Mouse (Mus musculus): ENCODE measurements around the gene Krtap28-13.

The Krtap28-13 gene

DNA sequence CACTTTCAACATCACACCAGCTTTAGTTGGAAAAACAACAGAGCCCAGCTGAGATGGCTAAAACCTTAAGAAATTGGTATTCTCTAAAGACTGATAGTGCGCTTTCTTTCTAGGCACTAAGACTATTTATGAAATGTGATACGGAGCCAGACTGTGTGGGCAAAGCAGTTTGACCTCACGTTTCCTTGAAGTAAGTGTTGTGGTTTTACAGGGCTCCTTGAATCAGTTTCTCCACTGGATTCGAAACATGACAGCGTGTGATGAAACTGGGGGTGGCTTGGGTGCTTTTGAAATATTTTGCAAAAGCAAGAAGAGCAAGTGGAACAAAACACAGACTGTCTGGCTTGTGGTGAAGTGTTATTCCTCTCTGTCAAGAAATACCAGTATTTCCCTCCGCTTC lies 16.3 kb downstream of the Krtap28-13 start:
- in situ Hi-C loops (cut with MboI; ENCODE audit: unreplicated experiment in 2 of 2) = loop anchor here (10.0 kb wide), 1 partner anchor 522 kb away; no protein-coding TSS in a partner anchor

DNA sequence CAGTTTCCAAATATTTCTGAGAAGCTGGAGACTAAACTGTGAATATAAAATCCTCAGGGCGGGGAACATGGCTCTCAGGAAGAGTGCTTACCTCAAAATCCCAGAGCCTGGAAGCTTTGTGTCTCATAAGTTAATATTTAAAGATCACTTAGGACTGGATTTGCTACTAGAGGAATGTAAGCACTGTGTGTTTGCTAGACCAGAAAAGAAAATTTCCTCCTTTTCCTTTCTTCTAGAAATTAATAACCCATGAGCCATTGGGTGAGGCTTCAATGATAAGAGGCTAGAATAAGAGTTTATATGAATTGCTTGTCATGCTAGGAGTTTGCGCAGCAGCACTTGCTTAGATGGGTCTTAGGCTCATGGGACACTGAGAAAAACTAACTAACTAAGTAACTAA lies 24.1 kb downstream of the Krtap28-13 start:
- in situ Hi-C loops (cut with MboI; ENCODE audit: unreplicated experiment in 2 of 2) = loop anchor here in 1 of 2 experiments (10.0 kb wide), 1 partner anchor 300 kb away; no protein-coding TSS in a partner anchor

GRCm38 (mm10) chr1:83091268-83091667 lies 30.5 kb downstream of the Krtap28-13 start:
- in situ Hi-C loops (cut with MboI; ENCODE audit: unreplicated experiment in 2 of 2) = no loop called here

DNA sequence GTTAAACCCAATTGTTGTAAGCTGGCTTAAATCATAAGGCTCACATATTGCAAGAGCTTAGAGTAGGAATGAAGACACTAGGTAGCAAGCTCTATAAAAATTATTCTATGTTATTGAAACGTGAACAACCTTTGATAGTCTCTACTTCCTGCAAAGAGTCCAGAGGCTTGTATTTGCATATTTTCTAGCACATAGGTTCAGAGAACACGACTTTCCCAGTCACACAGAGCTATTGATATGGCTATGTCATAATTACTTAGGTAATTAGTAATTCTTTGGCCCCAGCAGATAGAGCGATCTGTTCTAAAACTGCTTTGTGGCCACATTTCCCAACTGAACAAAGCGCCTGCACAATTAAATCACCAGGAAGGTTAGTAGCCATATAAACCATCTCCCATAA lies 36.2 kb downstream of the Krtap28-13 start:
- in situ Hi-C loops (cut with MboI; ENCODE audit: unreplicated experiment in 2 of 2) = no loop called here

DNA sequence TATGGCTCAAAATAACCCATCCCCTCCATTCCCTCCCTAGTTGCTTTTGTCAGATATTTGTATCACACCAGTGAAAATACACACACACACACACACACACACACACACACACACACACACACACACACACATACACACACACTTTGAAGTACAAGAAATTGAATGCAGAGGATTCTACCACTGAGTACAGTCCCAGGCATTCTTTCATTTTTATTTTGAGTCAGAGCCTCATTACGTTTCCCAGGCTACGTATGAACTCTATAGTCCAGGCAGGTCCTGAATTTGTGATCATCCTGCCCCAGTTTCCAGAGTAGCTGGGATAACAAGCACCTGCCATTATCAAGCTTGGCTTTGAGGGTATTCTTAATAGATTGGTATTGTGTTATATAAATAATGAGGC lies 38.4 kb downstream of the Krtap28-13 start:
- in situ Hi-C loops (cut with MboI; ENCODE audit: unreplicated experiment in 2 of 2) = no loop called here

DNA sequence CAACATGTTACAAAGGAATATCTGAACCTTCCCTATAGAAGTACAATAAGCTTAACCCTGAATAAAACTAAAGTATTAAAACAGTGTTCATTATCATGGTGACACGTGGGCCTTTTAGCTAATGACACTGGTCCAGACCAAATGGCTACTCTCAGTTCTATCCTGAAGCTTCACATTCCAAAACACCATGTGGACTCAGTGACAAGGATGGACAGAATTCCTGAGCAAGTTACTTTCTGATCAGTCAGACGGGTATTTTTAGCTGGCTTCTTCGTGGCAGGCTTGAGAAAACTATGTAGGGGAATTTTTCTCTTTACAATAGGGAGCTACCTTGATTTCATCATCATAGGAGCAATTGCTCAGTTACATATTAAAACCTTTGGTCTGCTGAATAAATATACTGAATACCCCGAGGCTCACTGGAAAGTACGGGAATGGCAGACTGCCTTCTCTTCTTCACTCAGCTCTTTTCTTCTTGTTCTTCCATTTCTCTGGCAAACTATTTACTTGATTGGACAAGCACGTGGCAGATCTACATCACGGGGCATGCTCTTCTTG lies 38.9 kb downstream of the Krtap28-13 start:
- in situ Hi-C loops (cut with MboI; ENCODE audit: unreplicated experiment in 2 of 2) = no loop called here

DNA sequence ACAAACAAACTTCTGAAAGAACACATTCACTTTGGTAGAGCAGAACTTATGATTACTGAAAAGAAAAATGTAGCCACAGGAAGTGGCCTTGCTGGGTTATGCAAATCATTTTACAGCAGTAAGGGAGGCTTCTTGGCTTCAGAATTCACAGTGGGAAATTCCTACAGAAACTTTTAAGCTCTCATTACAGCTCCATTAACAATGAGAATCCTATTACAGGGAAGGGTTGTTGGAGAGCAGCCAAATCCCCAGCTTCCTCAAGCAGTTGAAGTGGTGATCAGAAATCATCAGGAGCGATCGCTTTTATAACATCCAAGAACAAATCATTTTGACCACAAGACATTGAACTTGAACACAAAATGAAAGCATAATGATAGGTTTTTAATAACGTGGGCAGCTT lies 41.2 kb downstream of the Krtap28-13 start:
- in situ Hi-C loops (cut with MboI; ENCODE audit: unreplicated experiment in 2 of 2) = no loop called here

GRCm38 (mm10) chr1:83105464-83105863 lies 44.7 kb downstream of the Krtap28-13 start:
- in situ Hi-C loops (cut with MboI; ENCODE audit: unreplicated experiment in 2 of 2) = no loop called here

- in situ Hi-C loops (cut with MboI; ENCODE audit: unreplicated experiment in 2 of 2) = no loop called here
Measured at GRCm38 (mm10) chr1:83107410-83107978, 46.8 kb downstream of the Krtap28-13 start.

- in situ Hi-C loops (cut with MboI; ENCODE audit: unreplicated experiment in 2 of 2) = no loop called here
Measured at GRCm38 (mm10) chr1:83110992-83111391, 50.3 kb downstream of the Krtap28-13 start.

All from v-Abl transformed pro-B cells (cell line).